Mouse (Mus musculus) midbrain, embryonic 16.5 days (tissue): Measurements from ENCODE around the gene Slc1a7. TPM values are rescaled to one million over a fixed set of nuclear protein-coding genes. Genes with fewer than 3 reads are reported as not detected.
A peak's percentile ranks its signal among the peaks of the same experiment; 100 is the strongest.

Source experiments
- ATAC-seq: fragments of 200-750 bp; cut with Nextera tagmentation; 2 replicates; pipeline ENCODE4 v1.8.0; 2017; ENCODE audit warnings: moderate TSS enrichment
- H3K27ac ChIP-seq: fragments of 300-500 bp; sonication (generic); 2 replicates; pipeline ENCODE4 v1.5.1; 2014; ENCODE audit warnings: mild to moderate bottlenecking, low read length, mixed read lengths
- H3K27me3 ChIP-seq: fragments of 300-500 bp; sonication (generic); 2 replicates; pipeline ENCODE4 v1.6.1; 2014; ENCODE audit warnings: low read depth, low read length, mixed read lengths; ENCODE audit not compliant: control insufficient read depth, insufficient read depth
- H3K36me3 ChIP-seq: fragments of 300-500 bp; sonication (generic); 2 replicates; pipeline ENCODE4 v1.6.1; 2014; ENCODE audit warnings: mild to moderate bottlenecking, low read length, moderate library complexity, mixed read lengths; ENCODE audit not compliant: control insufficient read depth, insufficient read depth
- H3K4me1 ChIP-seq: fragments of 300-500 bp; sonication (generic); 2 replicates; pipeline ENCODE4 v1.6.1; 2014; ENCODE audit warnings: mild to moderate bottlenecking, low read length, mixed read lengths; ENCODE audit not compliant: control insufficient read depth, insufficient read depth
- H3K4me2 ChIP-seq: fragments of 300-500 bp; sonication (generic); 2 replicates; pipeline ENCODE4 v1.6.1; 2014; ENCODE audit warnings: mild to moderate bottlenecking, low read length, mixed read lengths
- H3K4me3 ChIP-seq: fragments of 300-500 bp; sonication (generic); 2 replicates; pipeline ENCODE4 v1.5.1; 2014; ENCODE audit warnings: low read depth, mild to moderate bottlenecking, low read length, moderate library complexity, mixed read lengths
- H3K9ac ChIP-seq: fragments of 300-500 bp; sonication (generic); 2 replicates; pipeline ENCODE4 v1.6.1; 2014; ENCODE audit warnings: low read depth, low read length, mixed read lengths
- H3K9me3 ChIP-seq: fragments of 300-500 bp; sonication (generic); replicated peaks from 2 replicates; pipeline ENCODE4 v1.6.1; 2014; ENCODE audit warnings: mild to moderate bottlenecking, low read length, mixed read lengths; ENCODE audit not compliant: control insufficient read depth, poor library complexity, severe bottlenecking
- whole genome bisulfite sequencing: fragments of 180-500 bp; shearing (Covaris S2); extraction: QIAGEN DNeasy Blood & Tissue Kit; methylation state at CpG from one replicate; pipeline ENCODE4 v1.1.7; 2014; 5-methylcytosine and 5-hydroxymethylcytosine counted together
- polyA plus RNA-seq: library from polyadenylated mRNA; unstranded; fragments of >200 nt; fragmentation: Nextera tagmentation; extraction: Ambion mirVana; gene quantifications from 2 replicates; pipeline ENCODE4 v1.2.1, GENCODE M21; 2015

The Slc1a7 gene
- polyA plus RNA-seq, 1 experiment from 2014 or later = not detected

DNA sequence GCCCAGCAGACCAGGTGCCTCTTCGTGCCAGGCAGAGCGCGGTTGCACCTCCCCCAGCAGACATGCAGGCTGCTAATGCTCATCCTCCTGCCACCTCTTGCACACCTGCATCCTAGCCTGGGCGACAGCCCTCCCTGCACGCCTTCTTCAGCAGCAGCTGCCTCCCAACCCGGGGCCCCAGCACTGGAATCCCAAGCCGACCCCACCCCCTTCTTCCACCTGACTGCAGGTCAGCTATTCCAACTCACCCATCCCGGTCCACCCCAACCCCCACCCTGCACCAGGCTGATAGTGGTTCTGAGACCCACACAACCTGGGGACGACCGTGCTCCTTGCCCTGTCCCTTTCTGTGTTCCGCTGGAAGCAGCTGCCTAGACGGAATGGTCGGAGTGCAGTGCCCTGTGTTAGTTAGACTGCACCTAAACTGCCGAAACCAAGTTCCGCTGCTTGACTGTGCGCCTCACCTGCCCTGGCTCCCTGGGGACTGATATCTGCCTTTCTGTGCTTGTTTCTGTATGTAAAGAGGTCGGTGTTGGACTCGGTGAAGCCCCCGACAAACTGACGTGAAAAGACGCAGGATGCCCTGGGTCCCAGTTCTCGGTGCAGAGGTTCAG lies 62.9 kb downstream of the Slc1a7 start:
- no peak overlapping the region for H3K27ac ChIP-seq
- ATAC-seq = peak; percentile 47; the same call in 1 of the 2 replicates
- H3K36me3 ChIP-seq = no peaks in the 10 kb centered on the region
- H3K27me3 ChIP-seq = peaks cover 28% of the 10 kb centered on the region
- H3K9ac ChIP-seq = peak overlapping the region; percentile 71
- H3K9me3 ChIP-seq = no peaks in the 10 kb centered on the region
- peak overlapping the region; percentile 93 for H3K4me2 ChIP-seq
- 4% methylated on average over 22 of the region's 22 CpGs for WGBS
- H3K4me3 ChIP-seq = peak overlapping the region; percentile 68
- peaks cover 12% of the 10 kb centered on the region for H3K4me1 ChIP-seq

GRCm38 (mm10) chr4:108031502-108032351 lies 63.6 kb downstream of the Slc1a7 start:
- H3K4me3 ChIP-seq = peak overlapping the region; percentile 68
- ATAC-seq = peak; percentile 62
- H3K36me3 ChIP-seq = no peaks in the 10 kb centered on the region
- no peaks in the 10 kb centered on the region for H3K9me3 ChIP-seq
- peak overlapping the region; percentile 71 for H3K9ac ChIP-seq
- H3K4me1 ChIP-seq = peaks cover 12% of the 10 kb centered on the region
- peaks cover 28% of the 10 kb centered on the region for H3K27me3 ChIP-seq
- H3K27ac ChIP-seq = no peak overlapping the region
- H3K4me2 ChIP-seq = peak overlapping the region; percentile 93
- WGBS = under 1% methylated on average over 59 of the region's 86 CpGs

GRCm38 (mm10) chr4:108032352-108032849 lies 64.3 kb downstream of the Slc1a7 start:
- Histone ChIP-seq H3K9ac (peak overlapping the region; percentile 71), H3K36me3 (no peaks in the 10 kb centered on the region), H3K9me3 (no peaks in the 10 kb centered on the region), H3K27me3 (peaks cover 28% of the 10 kb centered on the region), H3K27ac (no peak overlapping the region), H3K4me1 (peaks cover 12% of the 10 kb centered on the region), H3K4me2 (peak overlapping the region; percentile 93), H3K4me3 (peak overlapping the region; percentile 68)
- no peak for ATAC-seq
- WGBS = 46% methylated on average over 11 of the region's 11 CpGs

DNA sequence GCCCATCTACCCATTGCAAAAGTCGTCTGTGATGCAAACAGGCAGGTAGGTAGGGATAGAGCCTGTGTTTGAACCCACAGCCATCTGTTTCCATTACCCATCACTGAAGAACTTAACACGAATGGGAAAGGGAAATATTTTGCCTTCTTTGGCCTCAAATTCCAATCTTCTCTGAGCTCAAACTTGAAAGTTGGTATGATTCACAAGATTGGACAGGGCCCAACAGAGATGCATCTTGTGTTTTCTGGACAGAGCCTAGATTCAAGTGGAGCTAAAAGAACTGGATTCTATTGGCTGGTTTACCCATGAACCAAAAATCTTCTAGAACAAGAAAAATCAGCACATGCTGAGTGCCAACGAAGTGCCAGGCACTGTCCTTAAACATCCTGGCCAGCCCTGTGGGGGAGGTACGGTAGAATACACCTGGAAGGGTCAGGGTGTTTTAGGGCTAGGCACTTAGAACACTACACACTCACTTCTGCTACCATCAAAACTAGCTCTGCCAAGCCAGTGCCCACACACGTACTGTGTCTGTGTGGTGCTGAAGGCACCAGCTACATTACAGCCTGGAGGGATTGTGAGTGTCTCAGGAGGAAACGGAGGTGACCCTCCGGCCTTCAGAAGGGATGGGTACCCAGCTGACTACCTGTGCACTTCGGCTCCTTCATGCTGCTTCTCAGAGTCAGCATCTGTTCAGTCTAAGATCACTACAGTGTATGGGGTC lies 65.1 kb downstream of the Slc1a7 start:
- no peak for ATAC-seq
- H3K27me3 ChIP-seq = peaks cover 28% of the 10 kb centered on the region

DNA sequence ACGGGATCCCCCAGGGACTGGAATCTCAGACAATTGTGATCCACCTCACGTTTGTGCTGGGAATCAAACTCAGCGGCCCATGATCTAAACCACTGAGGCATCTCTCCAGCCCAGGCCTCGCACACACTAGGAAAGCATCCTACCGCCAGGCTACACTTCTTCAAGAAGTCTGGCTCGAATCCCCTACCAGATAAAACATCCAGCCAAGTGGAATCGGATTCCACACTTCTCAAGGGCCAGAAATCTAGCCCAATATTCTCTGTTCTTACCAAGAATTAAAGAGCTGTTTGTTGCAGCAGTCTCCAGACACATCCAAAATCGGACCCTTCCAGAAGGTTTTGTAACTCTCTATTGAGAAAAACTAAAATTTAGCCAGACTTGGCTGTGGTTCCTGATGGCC lies 68.9 kb downstream of the Slc1a7 start:
- Histone ChIP-seq H3K9ac (no peak overlapping the region), H3K36me3 (no peaks in the 10 kb centered on the region), H3K27me3 (peaks cover 11% of the 10 kb centered on the region), H3K4me1 (peaks cover 2% of the 10 kb centered on the region; the same call in 1 of the 2 replicates), H3K27ac (no peak overlapping the region), H3K9me3 (no peaks in the 10 kb centered on the region), H3K4me3 (no peak overlapping the region), H3K4me2 (no peak overlapping the region)
- no peak for ATAC-seq
- WGBS = 74% methylated on average over 8 of the region's 8 CpGs

More for the DNA sequence above, 65.1 kb downstream of the Slc1a7 start:
- H3K27ac ChIP-seq = no peak overlapping the region
- no peaks in the 10 kb centered on the region for H3K36me3 ChIP-seq
- no peak overlapping the region for H3K4me3 ChIP-seq
- peaks cover 12% of the 10 kb centered on the region for H3K4me1 ChIP-seq
- H3K4me2 ChIP-seq = no peak overlapping the region
- H3K9me3 ChIP-seq = no peaks in the 10 kb centered on the region
- WGBS = 83% methylated on average over 8 of the region's 8 CpGs
- H3K9ac ChIP-seq = no peak overlapping the region

DNA sequence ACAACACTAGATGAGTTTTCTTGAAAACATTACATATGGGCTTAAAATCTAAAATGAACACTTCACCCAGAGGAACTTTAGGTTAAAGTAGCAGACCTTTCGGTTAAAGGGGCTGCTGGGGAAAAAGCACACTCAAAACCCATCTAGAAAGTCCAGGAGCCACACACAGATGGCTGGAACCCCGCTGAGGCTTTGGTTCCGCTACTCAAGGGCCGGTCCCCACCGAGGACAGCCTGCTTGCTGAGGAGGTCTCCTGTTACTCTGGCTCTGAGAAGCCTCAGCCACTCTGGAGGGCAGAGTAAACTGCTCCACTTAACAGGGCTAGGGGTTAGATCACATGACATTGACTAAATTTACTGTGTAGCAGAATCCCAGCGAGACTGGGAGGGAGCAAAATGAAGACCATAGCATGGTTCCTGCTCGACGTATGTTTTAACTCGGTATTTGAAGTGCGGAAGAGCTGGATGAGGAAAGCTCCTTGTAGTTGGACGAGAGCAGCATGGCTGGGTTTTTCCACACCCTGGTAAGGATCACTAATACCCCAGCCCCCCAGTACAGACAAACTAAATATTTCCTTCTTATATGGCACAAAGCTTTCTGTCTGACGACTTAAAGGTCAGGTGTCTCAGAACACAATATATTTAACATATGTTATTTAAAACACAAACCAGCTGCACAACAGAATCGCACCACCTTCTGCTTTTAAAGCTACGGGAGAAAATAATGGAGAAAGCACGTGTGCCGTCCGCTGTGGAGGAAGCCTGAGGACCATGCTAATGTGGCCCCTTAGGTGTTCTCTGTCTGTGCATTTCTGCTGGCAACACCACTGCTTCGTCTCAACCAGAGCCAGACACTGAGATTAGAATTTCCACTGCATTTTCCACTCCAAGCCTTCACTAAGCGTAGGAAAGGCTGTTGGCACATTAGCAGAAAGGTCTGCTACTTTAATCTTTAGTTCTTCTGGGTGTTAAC lies 77.3 kb downstream of the Slc1a7 start:
- no peaks in the 10 kb centered on the region for H3K9me3 ChIP-seq
- H3K36me3 ChIP-seq = peaks cover 13% of the 10 kb centered on the region
- no peak overlapping the region for H3K4me2 ChIP-seq
- no peak overlapping the region for H3K9ac ChIP-seq
- no peak overlapping the region for H3K4me3 ChIP-seq
- 73% methylated on average over 19 of the region's 19 CpGs for WGBS
- ATAC-seq = no peak
- H3K27ac ChIP-seq = no peak overlapping the region
- no peaks in the 10 kb centered on the region for H3K27me3 ChIP-seq
- no peaks in the 10 kb centered on the region for H3K4me1 ChIP-seq

GRCm38 (mm10) chr4:108046136-108046535 lies 78.0 kb downstream of the Slc1a7 start:
- no peaks in the 10 kb centered on the region for H3K9me3 ChIP-seq
- ATAC-seq = no peak
- H3K27me3 ChIP-seq = no peaks in the 10 kb centered on the region
- H3K4me2 ChIP-seq = no peak overlapping the region
- H3K36me3 ChIP-seq = peaks cover 15% of the 10 kb centered on the region
- H3K9ac ChIP-seq = no peak overlapping the region
- H3K4me3 ChIP-seq = no peak overlapping the region
- no peak overlapping the region for H3K27ac ChIP-seq
- H3K4me1 ChIP-seq = no peaks in the 10 kb centered on the region
- 83% methylated on average over 8 of the region's 8 CpGs for WGBS

GRCm38 (mm10) chr4:108051687-108052274 lies 83.6 kb downstream of the Slc1a7 start:
- H3K27me3 ChIP-seq = no peaks in the 10 kb centered on the region
- H3K4me3 ChIP-seq = no peak overlapping the region
- H3K9me3 ChIP-seq = no peaks in the 10 kb centered on the region
- no peak overlapping the region for H3K27ac ChIP-seq
- no peak overlapping the region for H3K9ac ChIP-seq
- H3K4me1 ChIP-seq = no peaks in the 10 kb centered on the region
- 85% methylated on average over 10 of the region's 10 CpGs for WGBS
- no peak overlapping the region for H3K4me2 ChIP-seq
- ATAC-seq = no peak
- peaks cover 25% of the 10 kb centered on the region for H3K36me3 ChIP-seq
